Mouse (Mus musculus) CH12.LX (cell line): Measurements from ENCODE around the gene Prdx6b. TPM values are rescaled to one million over a fixed set of nuclear protein-coding genes. Genes with fewer than 3 reads are reported as not detected.

Experiments
- DNase-seq: peaks from one replicate; pipeline ENCODE4 v3.0.0-alpha.2; 2013; ENCODE audit errors: extremely low read depth
- H3K27ac ChIP-seq: 2 replicates; pipeline ENCODE4 v1.5.1; 2012; ENCODE audit warnings: low read depth, mild to moderate bottlenecking, control low read depth, moderate library complexity; ENCODE audit not compliant: insufficient read depth
- H3K27me3 ChIP-seq: replicated peaks from 2 replicates; pipeline ENCODE3; 2012; ENCODE audit warnings: inconsistent platforms
- H3K36me3 ChIP-seq, 2 experiments: replicated peaks in 1 of 2; 2 replicates each; pipeline versions ENCODE3 to v1.6.1; 2012; ENCODE audit warnings: inconsistent platforms in 1 of 2, low read length in 1 of 2, mild to moderate bottlenecking in 1 of 2, mixed read lengths in 1 of 2, moderate library complexity in 1 of 2; ENCODE audit not compliant: control insufficient read depth in 1 of 2, insufficient read depth in 1 of 2
- H3K4me1 ChIP-seq, 2 experiments: 2 replicates each; pipeline ENCODE4 v1.6.1; 2012; ENCODE audit warnings: inconsistent platforms in 1 of 2, moderate library complexity in 1 of 2; ENCODE audit not compliant: insufficient read depth in 2 of 2, control insufficient read depth in 1 of 2
- H3K4me2 ChIP-seq: 2 replicates; pipeline ENCODE4 v1.6.1; 2012; ENCODE audit warnings: low read depth, mild to moderate bottlenecking, control low read depth; ENCODE audit not compliant: poor library complexity, insufficient read depth, severe bottlenecking
- H3K4me3 ChIP-seq, 3 experiments: fragments of 150-350 bp in 1 of 3; sonication (generic) in 1 of 3; replicated peaks in 1 of 3; 2 replicates each; pipeline versions ENCODE3 to v1.5.1; 2011 to 2012; ENCODE audit warnings: low read depth in 2 of 3, low read length in 2 of 3, mild to moderate bottlenecking in 2 of 3, moderate library complexity in 2 of 3, control low read depth in 1 of 3, improper control_type of control experiment in 1 of 3, inconsistent platforms in 1 of 3, mixed read lengths in 1 of 3; ENCODE audit not compliant: poor library complexity in 1 of 3
- H3K79me2 ChIP-seq: replicated peaks from 2 replicates; pipeline ENCODE4 v1.6.1; 2012; ENCODE audit warnings: mild to moderate bottlenecking, moderate library complexity; ENCODE audit not compliant: control insufficient read depth, poor library complexity, insufficient read depth, severe bottlenecking; ENCODE audit errors: extremely low read depth
- H3K9ac ChIP-seq: 2 replicates; pipeline ENCODE4 v1.6.1; 2012; ENCODE audit warnings: low read depth, mild to moderate bottlenecking, control low read depth, moderate library complexity; ENCODE audit not compliant: insufficient read depth
- H3K9me3 ChIP-seq: replicated peaks from 2 replicates; pipeline ENCODE3; 2012; ENCODE audit warnings: low read length, inconsistent platforms, mixed read lengths
- BHLHE40 ChIP-seq: IDR thresholded peaks from 2 replicates; pipeline ENCODE4 v1.6.1; 2011; ENCODE audit warnings: mild to moderate bottlenecking, low read depth, low read length, improper control_type of control experiment
- CHD1 ChIP-seq: IDR thresholded peaks from 2 replicates; pipeline ENCODE4 v1.6.1; 2012; ENCODE audit warnings: low read depth, low read length, improper control_type of control experiment, inconsistent platforms
- CHD2 ChIP-seq: IDR thresholded peaks from 2 replicates; pipeline ENCODE4 v1.6.1; 2011; ENCODE audit warnings: low read length, improper control_type of control experiment
- CTCF ChIP-seq, 2 experiments: IDR thresholded peaks in 1 of 2; conservative IDR thresholded peaks in 1 of 2; 2 replicates each; pipeline ENCODE4 v1.5.1; 2011 to 2012; ENCODE audit warnings: low read depth in 2 of 2, low read length in 2 of 2, improper control_type of control experiment in 1 of 2, inconsistent platforms in 1 of 2, mild to moderate bottlenecking in 1 of 2, moderate library complexity in 1 of 2
- E2F4 ChIP-seq: IDR thresholded peaks from 2 replicates; pipeline ENCODE4 v1.6.1; 2011; ENCODE audit warnings: low read depth, low read length, improper control_type of control experiment; ENCODE audit not compliant: insufficient replicate concordance
- ELF1 ChIP-seq: IDR thresholded peaks from 2 replicates; pipeline ENCODE4 v1.6.1; 2014; ENCODE audit warnings: low read depth, mild to moderate bottlenecking, inconsistent platforms, low read length, improper control_type of control experiment
- EP300 ChIP-seq: IDR thresholded peaks from 2 replicates; pipeline ENCODE4 v1.6.1; 2011; ENCODE audit warnings: low read length, improper control_type of control experiment
- ETS1 ChIP-seq: conservative IDR thresholded peaks from 2 replicates; pipeline ENCODE4 v1.6.1; 2012; ENCODE audit warnings: low read depth, mild to moderate bottlenecking, inconsistent platforms, low read length, improper control_type of control experiment, moderate library complexity
- GABPA ChIP-seq: IDR thresholded peaks from 2 replicates; pipeline ENCODE4 v1.6.1; 2012; ENCODE audit warnings: low read depth, low read length, improper control_type of control experiment, inconsistent platforms; ENCODE audit not compliant: insufficient replicate concordance
- HCFC1 ChIP-seq: IDR thresholded peaks from 2 replicates; pipeline ENCODE4 v1.6.1; 2012; ENCODE audit warnings: low read depth, mild to moderate bottlenecking, inconsistent platforms, low read length, improper control_type of control experiment
- IRF4 ChIP-seq: IDR thresholded peaks from 2 replicates; pipeline ENCODE4 v1.6.1; 2014; ENCODE audit warnings: low read depth, mild to moderate bottlenecking, inconsistent platforms, low read length, improper control_type of control experiment
- JUND ChIP-seq: conservative IDR thresholded peaks from 2 replicates; pipeline ENCODE4 v1.6.1; 2011; ENCODE audit warnings: low read depth, low read length, improper control_type of control experiment
- KAT2A ChIP-seq: IDR thresholded peaks from 2 replicates; pipeline ENCODE4 v1.6.1; 2012; ENCODE audit warnings: low read length, improper control_type of control experiment, inconsistent platforms; ENCODE audit not compliant: insufficient replicate concordance
- MAFK ChIP-seq: IDR thresholded peaks from 2 replicates; pipeline ENCODE4 v1.6.1; 2011; ENCODE audit warnings: low read length, improper control_type of control experiment; ENCODE audit not compliant: insufficient replicate concordance
- MAX ChIP-seq: IDR thresholded peaks from 2 replicates; pipeline ENCODE4 v1.6.1; 2011; ENCODE audit warnings: low read length, improper control_type of control experiment
- MXI1 ChIP-seq: IDR thresholded peaks from 2 replicates; pipeline ENCODE4 v1.6.1; 2011; ENCODE audit warnings: mild to moderate bottlenecking, low read depth, low read length, improper control_type of control experiment
- NELFE ChIP-seq: IDR thresholded peaks from 2 replicates; pipeline ENCODE4 v1.6.1; 2011; ENCODE audit warnings: low read depth, low read length, improper control_type of control experiment
- PAX5 ChIP-seq: IDR thresholded peaks from 2 replicates; pipeline ENCODE4 v1.6.1; 2012; ENCODE audit warnings: low read length, inconsistent platforms, mixed read lengths
- POLR2A ChIP-seq: IDR thresholded peaks from 2 replicates; pipeline ENCODE4 v1.6.1; 2011; ENCODE audit warnings: low read depth, mild to moderate bottlenecking, improper control_type of control experiment, low read length
- RAD21 ChIP-seq: IDR thresholded peaks from 2 replicates; pipeline ENCODE4 v1.6.1; 2011; ENCODE audit warnings: low read depth, mild to moderate bottlenecking, low read length, improper control_type of control experiment, moderate library complexity
- RCOR1 ChIP-seq: conservative IDR thresholded peaks from 2 replicates; pipeline ENCODE4 v1.6.1; 2012; ENCODE audit warnings: low read depth, mild to moderate bottlenecking, inconsistent platforms, low read length, improper control_type of control experiment
- SIN3A ChIP-seq: IDR thresholded peaks from 2 replicates; pipeline ENCODE4 v1.6.1; 2012; ENCODE audit warnings: low read length, improper control_type of control experiment, inconsistent platforms
- SMC3 ChIP-seq: IDR thresholded peaks from 2 replicates; pipeline ENCODE4 v1.6.1; 2011; ENCODE audit warnings: low read depth, low read length, improper control_type of control experiment
- TBP ChIP-seq: conservative IDR thresholded peaks from 2 replicates; pipeline ENCODE4 v1.6.1; 2011; ENCODE audit warnings: low read depth, low read length, improper control_type of control experiment
- TCF12 ChIP-seq: IDR thresholded peaks from 2 replicates; pipeline ENCODE4 v1.6.1; 2014; ENCODE audit warnings: low read depth, mild to moderate bottlenecking, inconsistent platforms, low read length, improper control_type of control experiment
- UBTF ChIP-seq: IDR thresholded peaks from 2 replicates; pipeline ENCODE4 v1.6.1; 2012; ENCODE audit warnings: low read depth, mild to moderate bottlenecking, inconsistent platforms, low read length, improper control_type of control experiment, moderate library complexity
- USF2 ChIP-seq: conservative IDR thresholded peaks from 2 replicates; pipeline ENCODE4 v1.6.1; 2011; ENCODE audit warnings: low read depth, low read length, improper control_type of control experiment
- ZC3H11A ChIP-seq: IDR thresholded peaks from 2 replicates; pipeline ENCODE4 v1.6.1; 2012; ENCODE audit warnings: low read depth, mild to moderate bottlenecking, inconsistent platforms, low read length, improper control_type of control experiment
- ZKSCAN1 ChIP-seq: IDR thresholded peaks from 2 replicates; pipeline ENCODE4 v1.6.1; 2012; ENCODE audit warnings: low read depth, inconsistent platforms, low read length, improper control_type of control experiment, borderline replicate concordance
- ZMIZ1 ChIP-seq: IDR thresholded peaks from 2 replicates; pipeline ENCODE4 v1.6.1; 2012; ENCODE audit warnings: low read depth, mild to moderate bottlenecking, inconsistent platforms, low read length, improper control_type of control experiment
- dilution Hi-C: fragments of 300-500 bp; cut with MboI; formaldehyde crosslinking; loops from 2 replicates; pipeline ENCODE4 v1.14.3; 2020; ENCODE audit warnings: low sequenced_read_pairs; ENCODE audit not compliant: extremely low pct_unique_long_range_greater_than_20kb, extremely low pct_ligation_motif_present
- in situ Hi-C: fragments of 300-500 bp; cut with MboI; formaldehyde crosslinking; loops from 3 replicates; pipeline ENCODE4 v1.14.3; 2019; ENCODE audit warnings: low sequenced_read_pairs, low pct_ligation_motif_present, low pct_unique_long_range_greater_than_20kb, mixed read lengths
- polyA plus RNA-seq: library from polyadenylated mRNA; unstranded; fragments of >175 nt; gene quantifications from 2 replicates; pipeline ENCODE4 v1.2.1, GENCODE M21; 2012; ENCODE audit warnings: low read depth; ENCODE audit not compliant: insufficient read length
- total RNA-seq, 2 experiments: library from RNA; depleted of rRNA; stranded (reverse); fragments of 300-350 nt in 1 of 2; fragments of >200 nt in 1 of 2; gene quantifications; 2 replicates each; pipeline ENCODE4 v1.2.3; 2012 to 2014

Prdx6b gene
- total and polyA plus RNA-seq, 3 experiments = not detected

GRCm38 (mm10) chr2:80259888-80260672 is 32.2 kb upstream of the Prdx6b start:
- Histone ChIP-seq H3K4me1 (no peaks in the 10 kb centered on the region), H3K36me3 (no peaks in the 10 kb centered on the region), H3K9ac (no peak overlapping the region), H3K27ac (no peak overlapping the region), H3K9me3 (no peaks in the 10 kb centered on the region), H3K4me3 (no peak overlapping the region), H3K79me2 (no peaks in the 10 kb centered on the region), H3K27me3 (no peaks in the 10 kb centered on the region), H3K4me2 (no peak overlapping the region)
- in situ Hi-C loops (loop anchor here (10.0 kb wide), 1 partner anchor 395 kb away; no protein-coding TSS in a partner anchor), dilution Hi-C loops (no loop called here)
- TF ChIP-seq JUND = no peak
- no peak for TF ChIP-seq SIN3A
- TF ChIP-seq E2F4 = no peak
- TF ChIP-seq ZMIZ1 = no peak
- no peak for TF ChIP-seq MAFK
- TF ChIP-seq BHLHE40 = no peak
- TF ChIP-seq GABPA = no peak
- TF ChIP-seq RCOR1 = no peak
- no peak for TF ChIP-seq ZC3H11A
- TF ChIP-seq NELFE = no peak
- TF ChIP-seq MXI1 = no peak
- TF ChIP-seq KAT2A = no peak
- no peak for TF ChIP-seq EP300
- no peak for TF ChIP-seq CHD2
- no peak for TF ChIP-seq POLR2A
- TF ChIP-seq ETS1 = no peak
- no peak for TF ChIP-seq USF2
- TF ChIP-seq UBTF = no peak
- TF ChIP-seq PAX5 = no peak
- no peak for DNase-seq

GRCm38 (mm10) chr2:80266894-80267293 is 25.4 kb upstream of the Prdx6b start:
- TF ChIP-seq BHLHE40 (0 out of 2 replicates have a peak, but pooled peaks have one; percentile 16), CHD1 (no peak), HCFC1 (peak; percentile 37; the same call in 1 of the 2 replicates), IRF4 (peak; percentile 74), RAD21 (peak; percentile 87), ZC3H11A (peak; percentile 70), TCF12 (peak; percentile 29; the same call in 1 of the 2 replicates), ZKSCAN1 (no peak), PAX5 (no peak), CTCF (conservative IDR thresholded peaks at IDR 0.05 in 1 of 2, IDR thresholded peaks at IDR 0.05 in 1 of 2; ENCODE audit: low read depth in 2 of 2, low read length in 2 of 2) (peak; percentile 67 to 93), GABPA (no peak), JUND (0 out of 2 replicates have a peak, but pooled peaks have one; percentile 23), MAX (no peak), SMC3 (peak; percentile 91), ELF1 (peak; percentile 44; the same call in 1 of the 2 replicates), TBP (no peak), EP300 (0 out of 2 replicates have a peak, but pooled peaks have one; percentile 30)
- in situ Hi-C loops (loop anchor here (10.0 kb wide), 1 partner anchor 402 kb away; no protein-coding TSS in a partner anchor), dilution Hi-C loops (no loop called here)
- Histone ChIP-seq H3K4me3 (no peak overlapping the region), H3K9ac (no peak overlapping the region), H3K36me3 (no peaks in the 10 kb centered on the region), H3K27me3 (no peaks in the 10 kb centered on the region), H3K4me1 (peaks cover 0 to 7% of the 10 kb centered on the region in 2 experiments; a peak in 1 of 4 replicates), H3K27ac (no peak overlapping the region), H3K9me3 (no peaks in the 10 kb centered on the region), H3K4me2 (peak overlapping the region; percentile 74), H3K79me2 (no peaks in the 10 kb centered on the region)
- peak; percentile 89 for DNase-seq
